Mouse (Mus musculus): ENCODE data around the gene Nabp1.

The Nabp1 gene

DNA sequence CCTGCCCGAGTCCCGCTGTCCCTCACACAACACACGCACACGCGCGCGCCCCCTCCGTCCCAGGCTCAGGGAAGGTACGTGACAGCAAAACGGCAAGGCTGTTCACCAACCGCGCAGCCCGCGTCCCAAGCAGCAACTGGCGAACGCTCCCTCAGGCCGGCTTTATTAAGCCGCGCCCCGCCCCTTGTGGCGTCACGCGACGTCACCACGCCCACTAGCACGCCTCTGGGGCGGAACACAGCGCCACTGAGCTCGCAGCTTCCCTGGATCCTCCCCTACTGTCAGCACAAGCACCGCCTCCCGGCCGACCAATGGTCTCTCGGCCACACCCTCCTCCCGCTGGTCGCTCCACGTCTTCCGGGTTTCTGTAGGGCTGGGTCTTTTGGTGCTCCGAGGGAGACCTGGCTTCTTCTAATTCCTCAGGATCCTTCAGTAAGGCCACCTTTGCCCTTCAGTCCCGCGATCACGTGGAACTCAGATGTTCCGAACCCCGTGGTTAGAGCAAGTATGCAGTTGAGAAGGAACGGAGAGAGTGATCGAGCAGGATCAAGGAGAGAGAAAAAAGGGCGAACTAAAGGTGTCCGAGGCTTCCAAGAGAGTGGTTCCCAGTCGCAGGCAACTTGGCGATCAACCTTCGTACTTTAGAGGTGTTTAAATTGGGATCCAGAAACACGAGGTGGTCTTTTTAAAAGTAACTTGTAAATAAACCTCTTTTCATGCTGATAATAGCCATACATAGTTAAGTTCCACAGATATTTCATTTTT is at the start of gene Nabp1:
Gene Nabp1 (minus strand): TSS at position 164 of the 765 bp plus-strand sequence.
- DNase-seq (ENCODE audit: low read depth): peak; percentile 92

DNA sequence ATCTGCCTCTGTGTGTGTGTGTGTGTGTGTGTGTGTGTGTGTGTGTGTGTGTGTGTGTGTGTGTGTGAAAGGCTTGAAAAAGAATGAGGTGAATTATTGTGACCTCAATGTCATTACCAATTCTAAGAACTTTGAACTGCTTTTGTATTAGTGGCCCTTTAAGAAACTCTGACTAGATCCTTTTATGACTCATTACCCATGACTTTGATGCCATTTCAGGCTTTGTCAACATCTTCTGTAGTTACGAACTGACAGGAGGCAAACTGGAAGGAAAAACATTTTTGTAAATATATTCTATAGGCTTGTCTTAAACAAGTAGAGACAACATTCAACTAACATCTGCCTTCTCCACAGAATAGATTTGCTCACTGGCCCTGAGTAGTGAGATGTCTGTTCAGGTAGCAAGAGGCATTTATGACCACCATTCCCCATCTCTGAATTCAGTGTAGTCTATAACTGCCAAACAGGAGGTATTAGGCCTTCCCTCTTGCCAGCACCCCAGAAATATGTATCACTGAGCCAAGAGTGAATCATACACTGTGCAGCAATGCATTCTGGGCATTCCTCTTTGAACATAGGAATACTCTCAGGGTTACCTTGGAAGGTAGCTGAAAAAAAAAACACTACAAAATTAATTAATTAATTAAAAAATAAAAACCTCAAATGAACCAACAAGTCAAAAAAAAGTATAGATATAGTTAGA is 47.5 kb upstream of the Nabp1 start:
- no peak for DNase-seq (ENCODE audit: low read depth)

DNA sequence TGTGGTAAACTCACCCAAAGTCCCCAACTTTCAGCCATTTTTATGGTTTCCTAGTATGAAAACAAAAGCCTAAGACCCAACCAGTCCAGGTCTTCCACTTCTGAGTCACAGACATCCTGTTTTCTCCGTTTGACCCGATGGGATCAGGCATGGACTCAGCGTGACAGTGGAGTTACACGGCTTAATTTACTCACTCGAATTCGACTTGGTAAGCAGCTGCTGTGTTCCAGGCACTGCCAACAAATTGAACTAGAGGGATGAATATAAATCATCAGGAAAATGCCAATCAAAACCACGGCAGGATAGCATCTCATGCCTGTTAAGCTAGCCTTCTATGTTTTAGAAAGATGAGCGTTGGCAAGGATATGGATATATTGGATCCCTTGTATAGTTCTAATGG is 43.4 kb upstream of the Nabp1 start:
- no peak for DNase-seq (ENCODE audit: low read depth)

DNA sequence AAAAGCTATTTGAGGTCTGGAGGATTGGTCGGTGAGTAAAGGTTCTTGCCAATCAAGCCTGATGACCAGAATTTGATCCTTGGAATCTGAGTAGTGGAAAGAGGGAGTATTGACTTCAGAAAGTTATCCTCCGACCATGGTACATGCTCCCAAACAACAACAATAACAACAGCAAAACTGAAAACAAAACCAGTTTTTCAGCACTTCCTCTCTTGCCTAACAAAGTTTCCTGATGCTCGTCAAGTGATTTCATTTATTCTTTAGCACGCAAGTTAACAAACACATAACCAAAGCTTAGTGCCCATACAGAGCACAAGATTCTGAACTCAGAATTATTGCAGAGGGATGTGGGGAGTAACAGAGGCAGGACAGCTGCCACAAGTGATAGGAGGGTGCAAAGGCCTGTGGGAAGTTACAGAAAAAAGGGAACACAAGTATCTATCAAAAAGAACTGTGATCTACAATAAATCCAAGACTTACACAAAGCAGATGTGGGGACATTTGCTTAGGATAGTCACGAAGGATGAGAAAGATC is 42.1 kb upstream of the Nabp1 start:
- DNase-seq (ENCODE audit: low read depth): no peak

DNA sequence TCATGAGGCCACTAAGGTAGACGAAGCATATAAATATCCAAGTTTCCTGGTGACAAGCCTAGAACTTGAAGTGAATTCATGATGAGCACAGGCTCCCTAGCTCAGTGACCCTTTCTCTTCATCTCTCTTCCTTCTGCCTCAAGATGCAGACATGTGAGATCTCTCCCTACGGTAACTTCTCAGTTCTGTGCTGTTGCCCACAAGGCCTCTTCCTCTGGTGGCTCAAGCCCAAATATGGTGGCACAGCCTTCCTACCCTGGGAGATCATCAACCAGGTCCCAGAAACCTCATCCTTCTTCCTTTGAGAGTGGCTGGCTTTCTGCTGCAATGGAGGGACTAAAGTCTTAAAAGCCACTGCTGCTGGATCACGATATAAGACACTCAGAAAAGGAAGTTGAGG is 40.9 kb upstream of the Nabp1 start:
- DNase-seq (ENCODE audit: low read depth): no peak

DNA sequence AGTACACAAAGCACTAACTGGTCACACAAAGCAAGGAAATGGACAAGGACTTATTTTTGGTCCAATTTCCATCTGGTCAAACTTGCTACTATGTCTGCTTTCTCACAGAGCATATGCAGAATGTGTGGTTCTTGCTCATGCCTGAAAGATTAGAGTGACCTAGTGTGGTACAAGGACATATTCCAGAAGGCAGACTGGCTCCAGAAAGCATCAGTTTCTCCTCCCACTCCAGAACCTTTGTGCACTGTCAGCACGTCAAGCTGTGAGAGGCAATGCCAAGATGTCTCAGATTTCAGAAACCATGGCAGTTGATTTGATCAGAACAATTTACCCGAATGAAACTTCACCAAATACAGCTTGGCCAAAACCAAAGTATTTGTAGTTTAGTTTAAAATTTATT is 37.4 kb upstream of the Nabp1 start:
- no peak for DNase-seq (ENCODE audit: low read depth)

DNA sequence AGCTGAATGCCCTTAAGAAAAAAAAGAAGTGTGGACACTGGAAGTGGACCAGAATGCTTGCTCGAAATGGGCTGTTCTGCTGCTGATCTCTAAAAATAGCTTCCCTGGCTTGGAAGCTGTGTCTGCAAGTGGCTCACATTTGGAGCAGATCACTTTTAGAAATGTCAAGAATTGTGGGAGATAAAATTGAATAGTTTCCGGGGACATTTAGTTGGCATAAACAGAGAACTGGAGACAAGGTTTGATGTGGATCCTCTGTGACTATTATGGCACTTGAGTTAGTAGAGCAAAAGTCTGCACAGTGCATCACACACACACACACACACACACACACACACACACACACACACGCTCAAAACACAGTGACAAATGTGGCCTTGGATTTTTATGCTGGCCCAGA is 36.8 kb upstream of the Nabp1 start:
- DNase-seq (ENCODE audit: low read depth): no peak

DNA sequence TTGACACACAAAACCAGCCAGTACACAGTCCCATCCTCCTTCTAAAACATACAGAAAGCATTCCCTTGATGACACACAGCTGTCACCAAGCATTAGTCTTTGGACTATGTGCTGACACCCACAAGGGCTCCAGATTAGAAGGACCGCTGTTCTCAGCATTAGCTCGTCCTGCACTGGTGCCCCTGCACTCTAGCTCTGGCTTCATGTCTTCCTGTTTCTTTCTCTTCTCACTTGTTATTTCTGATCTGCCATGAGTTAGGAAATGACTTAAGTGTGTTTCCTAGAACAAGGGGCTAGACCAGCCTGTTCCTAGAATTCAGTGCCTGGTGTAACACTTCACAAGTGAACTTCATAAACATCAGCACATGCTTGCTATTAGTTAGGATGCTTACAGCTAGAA is 36.2 kb upstream of the Nabp1 start:
- no peak for DNase-seq (ENCODE audit: low read depth)

DNA sequence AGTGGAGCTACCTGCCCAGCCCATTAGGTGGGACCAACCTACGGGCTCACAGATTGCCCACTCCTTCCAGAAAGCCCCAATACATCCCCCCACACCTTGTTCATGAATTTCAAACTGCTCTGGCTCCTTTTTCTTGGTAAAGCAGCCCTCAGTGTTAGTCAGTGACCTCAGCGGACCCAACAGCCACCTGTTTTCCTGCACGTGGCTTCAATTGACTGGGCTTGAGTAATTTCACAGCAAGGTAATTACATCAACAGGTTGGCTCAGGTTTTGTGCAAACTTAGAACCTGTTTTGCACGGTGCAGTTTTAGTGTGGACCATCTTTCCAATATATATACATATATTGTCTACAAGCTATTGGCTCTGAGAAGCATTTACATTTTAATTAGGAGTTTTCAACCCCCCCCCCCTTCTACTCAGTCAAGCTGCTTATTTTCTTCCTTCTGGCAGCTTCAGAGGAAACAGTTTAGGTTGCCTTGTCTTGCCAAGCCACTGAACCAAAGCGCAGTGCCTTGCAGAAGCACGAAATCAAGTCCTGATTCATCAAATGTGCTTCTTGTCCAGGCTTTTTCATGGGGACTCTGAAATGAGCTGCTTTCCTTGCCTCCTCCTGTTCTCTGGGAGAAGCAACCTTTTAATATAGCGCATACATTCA is 35.0 kb upstream of the Nabp1 start:
- DNase-seq (ENCODE audit: low read depth): no peak

DNA sequence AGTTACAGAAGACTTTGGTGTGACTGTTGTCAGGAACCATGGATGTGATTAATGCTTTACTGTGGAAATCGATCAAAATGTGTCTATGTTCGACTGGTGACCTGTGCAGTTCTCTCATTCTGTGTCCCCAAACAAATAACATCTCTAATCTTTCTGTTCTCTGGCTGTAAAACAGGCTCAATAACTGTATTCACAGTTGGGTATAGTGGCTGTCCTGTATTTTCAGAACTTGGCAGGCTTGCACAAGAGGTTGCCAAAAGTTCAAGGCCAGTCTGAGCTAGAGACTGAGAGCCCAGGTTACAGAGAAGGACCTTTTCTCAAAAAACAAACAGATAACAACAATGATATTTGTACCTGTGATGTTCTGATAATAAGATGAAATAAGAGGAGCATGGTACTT is 34.1 kb upstream of the Nabp1 start:
- no peak for DNase-seq (ENCODE audit: low read depth)

DNA sequence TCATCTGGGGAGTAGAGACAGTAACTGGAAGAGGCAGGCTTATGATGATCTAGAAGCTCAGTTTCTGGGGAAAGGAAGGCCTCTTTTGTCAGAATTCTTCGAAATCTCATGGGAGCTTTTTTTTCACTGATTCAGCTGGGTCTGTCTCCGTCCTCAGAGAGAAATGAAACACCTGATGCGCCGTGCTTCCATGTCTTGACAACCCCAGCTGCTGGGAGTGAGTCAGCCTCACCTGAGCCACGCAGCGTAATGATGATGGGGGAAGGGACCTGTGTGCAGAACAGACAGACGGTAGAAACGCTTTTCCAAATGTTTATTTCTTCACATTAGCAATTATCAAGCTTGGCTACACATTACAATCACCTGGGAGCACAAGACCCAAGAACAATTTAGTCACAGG is 31.6 kb upstream of the Nabp1 start:
- no peak for DNase-seq (ENCODE audit: low read depth)

DNA sequence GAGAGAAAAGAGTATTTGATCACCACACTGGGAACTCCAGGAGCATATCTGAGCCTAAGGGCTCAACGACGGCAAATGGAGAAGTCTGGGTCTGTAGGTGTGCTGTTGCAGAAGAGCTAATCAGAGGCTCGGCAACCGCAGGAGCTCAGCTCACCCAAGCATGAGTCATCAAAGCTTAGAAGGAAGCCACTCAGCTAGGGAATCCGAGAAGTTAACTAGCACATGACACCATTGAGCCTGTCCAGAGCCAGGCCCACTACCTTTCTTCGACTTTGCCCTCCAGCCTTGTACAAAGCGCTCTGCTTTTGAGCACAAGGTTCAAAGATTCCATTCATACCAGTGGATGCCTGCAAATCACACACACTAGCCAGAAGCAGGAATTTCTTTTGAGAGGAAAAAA is 30.9 kb upstream of the Nabp1 start:
- DNase-seq (ENCODE audit: low read depth): no peak

DNA sequence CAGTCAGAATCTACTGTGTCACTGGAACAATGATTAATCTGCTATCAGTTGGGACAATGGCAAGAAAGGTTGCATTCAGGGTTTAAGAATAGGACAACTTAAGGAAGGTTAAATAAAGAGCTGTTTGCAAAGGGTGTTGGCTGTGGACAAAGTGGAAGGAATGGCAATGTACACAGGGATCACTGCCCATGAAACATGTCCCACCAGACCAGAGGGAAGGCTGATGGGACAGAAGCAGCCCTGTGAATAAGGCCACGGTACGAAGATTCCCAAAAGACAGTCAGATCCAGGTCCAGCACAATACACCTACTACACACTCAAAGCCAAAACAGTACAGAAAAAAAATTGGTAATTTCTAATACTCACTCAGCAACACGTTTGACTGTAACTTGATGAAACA is 30.3 kb upstream of the Nabp1 start:
- DNase-seq (ENCODE audit: low read depth): no peak

DNA sequence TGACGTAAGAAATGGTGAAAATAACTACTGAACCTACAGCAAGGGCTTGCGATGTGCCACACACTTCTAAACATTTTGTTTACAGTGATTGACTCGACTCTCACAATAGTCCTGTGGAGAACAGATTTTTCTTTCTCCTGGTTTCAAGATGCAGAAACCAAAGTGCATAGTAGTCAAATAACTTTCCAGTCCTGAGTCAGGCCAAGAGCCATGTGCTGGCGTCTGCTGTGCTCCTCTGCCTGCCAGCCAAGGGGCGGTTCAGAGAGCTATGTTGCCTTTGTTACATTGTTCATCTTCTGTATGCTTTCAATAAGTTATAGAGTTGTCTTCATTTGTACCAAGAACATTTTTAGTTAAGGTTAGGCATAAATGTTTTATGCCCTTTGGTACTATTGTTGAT is 29.2 kb upstream of the Nabp1 start:
- no peak for DNase-seq (ENCODE audit: low read depth)

DNA sequence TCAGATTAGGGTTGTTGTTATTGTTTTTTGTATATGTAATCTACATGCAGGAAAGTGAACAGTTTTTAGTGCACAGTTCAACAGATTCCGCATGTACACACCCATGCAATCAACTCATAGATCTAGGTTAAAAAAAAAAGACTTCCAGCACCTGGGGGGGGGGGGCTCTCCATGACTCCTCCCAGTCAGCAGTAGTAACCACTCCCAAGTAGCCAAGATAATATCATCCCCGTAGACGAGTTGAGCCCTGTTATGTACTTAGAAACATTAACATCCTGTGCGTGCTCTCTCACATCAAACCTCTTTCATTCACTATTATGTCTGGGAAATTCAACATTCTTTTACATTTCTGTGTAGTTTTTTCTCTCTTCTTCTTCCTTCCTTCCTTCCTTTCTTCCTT is 28.0 kb upstream of the Nabp1 start:
- DNase-seq (ENCODE audit: low read depth): no peak

DNA sequence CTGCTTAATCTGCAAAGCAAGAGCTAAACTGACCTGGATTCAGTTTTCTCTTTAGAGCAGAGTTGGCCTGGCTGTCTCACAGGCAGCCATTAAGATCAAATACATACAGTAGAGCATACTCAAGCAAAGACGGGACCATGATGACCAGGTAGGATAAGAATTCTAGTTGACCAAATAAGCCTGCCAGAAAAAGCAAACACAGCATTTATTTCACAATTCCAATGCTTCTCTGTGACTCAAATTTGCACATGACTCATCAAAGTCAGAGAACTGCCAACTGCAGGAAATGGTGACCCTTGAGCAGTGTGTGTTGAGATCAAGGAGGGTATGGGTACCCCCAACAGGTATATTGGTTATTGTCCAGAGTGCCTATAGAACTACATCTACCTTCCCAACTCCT is 27.4 kb upstream of the Nabp1 start:
- DNase-seq (ENCODE audit: low read depth): no peak

DNA sequence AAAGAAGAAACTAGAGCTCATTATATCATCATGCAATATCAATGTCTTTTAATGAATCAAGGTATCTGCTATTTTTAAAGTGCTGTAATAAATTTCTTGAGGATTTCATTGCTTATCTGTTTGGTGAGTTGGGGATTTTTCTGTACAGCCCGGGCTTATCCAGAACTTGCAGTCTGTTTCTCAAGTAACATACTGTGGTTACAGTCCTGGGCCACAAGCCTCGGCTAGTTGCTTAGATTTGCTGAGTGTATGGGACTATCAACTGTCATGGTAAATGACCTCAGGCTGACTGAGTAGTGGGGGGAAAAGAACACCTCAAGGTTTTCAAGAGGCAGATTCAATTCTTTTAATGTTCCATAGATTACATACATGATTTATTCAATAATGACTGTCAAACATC is 24.8 kb upstream of the Nabp1 start:
- DNase-seq (ENCODE audit: low read depth): no peak

DNA sequence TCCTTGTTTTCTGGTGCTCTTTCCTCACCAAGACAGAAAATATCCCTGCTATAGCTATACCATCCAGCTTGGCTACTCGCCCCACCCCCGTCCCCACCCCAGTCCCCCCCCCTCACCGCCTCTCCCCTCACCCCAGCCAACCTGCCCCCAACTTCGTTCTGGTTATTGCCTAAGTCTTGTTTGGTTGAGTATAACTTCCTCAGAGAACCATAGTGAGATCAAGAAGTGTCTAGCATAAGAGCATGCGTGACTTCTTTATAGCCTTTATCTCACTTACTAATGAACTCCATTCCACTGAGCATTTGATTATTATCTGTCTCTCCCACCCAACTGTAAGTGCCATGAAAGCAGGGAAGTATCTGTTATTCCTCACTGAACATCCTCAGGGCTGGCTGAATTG is 24.1 kb upstream of the Nabp1 start:
- DNase-seq (ENCODE audit: low read depth): no peak

DNA sequence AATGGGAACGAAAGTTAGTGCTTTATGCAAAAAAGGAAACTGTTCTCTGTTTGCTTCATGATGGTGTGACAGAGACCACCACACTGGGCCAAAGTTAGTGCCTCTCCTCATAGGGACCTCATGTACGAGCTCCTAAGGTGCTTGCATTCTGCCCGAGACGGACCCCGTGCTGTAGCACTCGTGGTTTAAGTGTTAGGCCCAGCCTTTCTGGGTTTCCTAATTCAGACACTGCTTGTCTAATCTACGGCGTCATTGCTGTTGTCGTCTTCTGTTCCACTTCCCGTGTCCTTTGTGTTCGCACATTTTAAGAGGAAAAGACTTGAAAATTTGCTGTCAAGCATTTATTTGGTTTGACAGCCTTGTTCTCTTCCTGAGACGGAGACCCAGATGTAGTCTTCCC is 23.0 kb upstream of the Nabp1 start:
- DNase-seq (ENCODE audit: low read depth): no peak

DNA sequence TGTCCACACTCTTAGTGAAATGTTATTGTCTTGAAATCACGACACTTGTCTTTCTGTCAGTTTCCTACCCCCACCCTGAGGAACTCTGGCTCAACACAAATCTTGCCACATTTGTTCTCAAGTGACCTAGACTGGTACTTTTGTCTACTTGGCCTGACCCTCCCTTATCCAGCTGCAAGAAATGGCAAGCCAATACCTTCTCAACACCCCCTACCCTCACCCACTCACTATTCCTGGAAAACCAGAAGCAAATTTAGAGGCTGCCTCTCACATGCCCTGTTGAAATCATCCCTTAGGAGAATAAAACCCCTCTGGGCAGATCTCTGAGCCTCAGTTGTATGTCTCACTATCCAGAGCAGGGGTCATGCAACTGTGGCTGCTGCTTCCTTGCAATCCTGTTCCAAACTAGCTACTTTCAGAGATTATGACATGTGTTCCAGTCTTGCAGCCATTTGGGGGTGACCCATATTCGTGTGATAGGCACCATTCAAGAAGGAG is 20.4 kb upstream of the Nabp1 start:
- no peak for DNase-seq (ENCODE audit: low read depth)

DNA sequence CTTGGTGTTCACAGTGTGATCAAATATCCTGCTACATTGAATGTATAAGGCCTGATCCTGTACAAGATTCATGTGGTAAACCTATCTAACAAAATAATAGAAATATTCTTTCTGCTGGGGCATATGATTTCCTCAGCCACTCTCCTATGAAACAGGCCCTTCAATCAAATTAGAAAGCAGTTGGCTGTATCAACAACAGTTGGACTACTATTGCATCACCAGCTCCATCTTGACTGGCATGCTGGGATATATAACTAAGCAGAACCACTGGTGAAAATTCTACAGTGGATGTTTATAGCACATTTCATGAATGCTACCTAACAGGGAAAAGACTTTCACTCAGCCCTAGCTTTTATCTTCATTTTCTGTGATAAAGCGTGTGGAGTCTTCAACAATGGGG is 17.9 kb upstream of the Nabp1 start:
- no peak for DNase-seq (ENCODE audit: low read depth)

DNA sequence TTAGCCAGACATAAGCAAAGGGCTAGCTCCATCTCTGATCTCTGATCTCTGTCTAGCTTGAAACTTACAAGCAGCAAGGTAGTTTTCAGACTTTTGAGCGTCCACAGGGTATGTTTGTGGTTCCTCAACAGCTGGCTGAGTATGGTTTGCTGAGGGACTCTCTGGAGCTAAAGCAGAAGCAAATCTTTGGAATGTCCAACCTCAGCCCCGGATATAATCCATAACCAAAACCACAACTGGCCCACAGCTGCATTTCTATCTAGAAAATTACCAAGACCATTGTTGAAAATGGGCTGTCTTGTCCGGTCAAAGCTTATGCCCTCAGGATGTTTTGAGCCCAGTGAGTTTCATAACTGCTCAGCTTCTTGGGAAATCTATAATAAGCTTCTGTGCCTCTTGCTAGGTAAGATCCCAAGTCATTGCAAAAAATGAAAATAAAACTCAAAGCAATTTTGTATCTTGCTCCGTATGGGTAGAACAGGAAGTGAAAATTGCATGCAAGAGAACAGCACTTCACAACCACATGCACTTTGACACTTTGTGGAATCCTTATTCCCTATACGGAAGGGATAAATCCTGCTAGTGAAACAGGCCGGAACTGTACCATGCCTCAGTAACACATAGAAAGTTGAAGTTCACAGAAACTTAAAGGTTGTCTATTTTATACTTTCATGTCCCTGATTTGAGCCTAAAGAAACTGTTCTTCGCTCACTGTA is 15.5 kb upstream of the Nabp1 start:
- no peak for DNase-seq (ENCODE audit: low read depth)

Measured in c-Kit-positive CD71-positive TER-119-negative erythroid progenitor cells, embryonic 14.5 days (primary cell).